Mouse (Mus musculus) B cell, adult (primary cell): Measurements from ENCODE around the gene Hcn4. TPM values are rescaled to one million over a fixed set of nuclear protein-coding genes. Genes with fewer than 3 reads are reported as not detected.

Experiments
- total RNA-seq: library from RNA; stranded (reverse); gene quantifications from 4 replicates; pipeline ENCODE4 v1.2.4, GENCODE M21; 2023; ENCODE audit not compliant: inconsistent age

Gene Hcn4
- not detected in 4 replicates for total RNA-seq

GRCm38 (mm10) chr9:58823139-58823917 is at the start of gene Hcn4:
TSS of gene Hcn4 (plus strand) at chr9:58823412.

Other genes starting within 250 kb of the Hcn4 start
- gene Nptn, start 241.2 kb upstream of the Hcn4 start, total RNA-seq: 98.8 to 106 TPM (median 104 TPM) in 4 replicates
- not detected in 4 replicates for gene Rec114, start 79.4 kb upstream of the Hcn4 start, total RNA-seq
- gene Neo1, start 213.0 kb downstream of the Hcn4 start, total RNA-seq: 0.12 to 0.30 TPM (median 0.22 TPM) in 4 replicates